Mouse (Mus musculus): Measurements from ENCODE around the gene Pak6. TPM values are rescaled to one million over a fixed set of nuclear protein-coding genes. Genes with fewer than 3 reads are reported as not detected.

The Pak6 gene
- polyA plus RNA-seq, 2 experiments = 4.6 to 5.5 TPM

DNA sequence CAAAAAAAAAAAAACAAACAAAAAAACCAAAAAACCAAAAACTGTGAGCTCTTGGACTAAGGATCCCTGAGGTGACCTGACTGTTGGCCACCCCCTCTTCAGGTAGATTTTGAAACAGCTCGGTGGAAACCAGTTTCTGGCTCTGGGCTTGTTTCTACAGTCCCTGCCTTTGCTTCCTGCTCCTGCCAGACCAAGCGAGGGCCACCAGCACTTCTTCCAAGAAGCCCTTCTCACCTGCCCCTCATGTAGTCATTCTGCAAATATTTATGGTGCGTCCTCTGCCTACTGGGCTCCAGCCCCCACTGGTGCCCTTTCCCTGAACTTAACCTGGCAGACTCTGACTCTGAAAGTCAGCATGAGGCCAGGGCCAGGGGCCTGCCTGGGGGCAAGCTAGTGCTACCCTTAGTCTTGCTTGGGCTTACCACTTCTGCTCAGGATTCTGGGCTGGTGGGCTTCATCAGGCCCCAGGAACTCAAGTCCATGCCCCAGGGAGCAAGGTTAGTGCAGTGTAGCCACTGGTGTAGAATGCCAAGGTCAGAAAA is 1.9 kb downstream of the Pak6 start:
- DNase-seq (ENCODE audit: low spot score) = no peak
- no peaks in the 10 kb centered on the region for H3K9me3 ChIP-seq (ENCODE audit: control insufficient read depth, low read length)
- no peak overlapping the region for H3K27ac ChIP-seq (replicated peaks; ENCODE audit: low read depth, low read length)
- TF ChIP-seq POLR2A (IDR thresholded peaks at IDR 0.05; ENCODE audit: borderline replicate concordance, extremely low read depth, insufficient read depth, insufficient read length) = no peak
- no peaks in the 10 kb centered on the region for H3K36me3 ChIP-seq (ENCODE audit: control insufficient read depth, insufficient read depth, low read length)
- no peak overlapping the region for H3K4me3 ChIP-seq (replicated peaks; ENCODE audit: low read length)
- WGBS = 58% methylated on average over 3 of the region's 3 CpGs
- no peak overlapping the region for H3K9ac ChIP-seq (ENCODE audit: low read depth, low read length, severe bottlenecking)
- H3K4me1 ChIP-seq (ENCODE audit: control insufficient read depth, insufficient read depth, low read length) = peaks cover 21% of the 10 kb centered on the region
- ATAC-seq (ENCODE audit: low FRiP score, low read depth) = no peak
- no peaks in the 10 kb centered on the region for H3K27me3 ChIP-seq (ENCODE audit: control insufficient read depth, insufficient read depth, low read length)
- no peak overlapping the region for H3K4me2 ChIP-seq (replicated peaks; ENCODE audit: low read depth, low read length, severe bottlenecking)

DNA sequence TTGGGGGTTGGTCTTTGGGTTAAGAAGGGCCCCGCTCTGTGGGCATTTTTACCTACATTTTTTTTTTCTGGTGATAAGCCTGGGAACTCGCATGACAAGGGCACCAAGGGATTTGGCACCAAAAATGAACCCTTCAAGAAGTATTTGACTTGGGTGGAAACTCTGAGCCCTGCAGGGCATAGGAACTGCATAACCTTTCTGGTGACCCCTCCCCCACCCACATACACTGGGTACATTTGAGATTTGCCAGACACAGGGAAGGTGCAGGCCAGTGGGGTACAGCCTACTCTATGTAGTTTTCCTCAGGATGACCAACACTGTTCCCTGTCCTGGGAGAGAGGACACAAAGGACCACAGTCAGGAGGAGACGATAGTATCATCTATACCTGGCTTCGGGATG is 2.5 kb downstream of the Pak6 start:
- TF ChIP-seq POLR2A (IDR thresholded peaks at IDR 0.05; ENCODE audit: borderline replicate concordance, extremely low read depth, insufficient read depth, insufficient read length) = no peak

DNA sequence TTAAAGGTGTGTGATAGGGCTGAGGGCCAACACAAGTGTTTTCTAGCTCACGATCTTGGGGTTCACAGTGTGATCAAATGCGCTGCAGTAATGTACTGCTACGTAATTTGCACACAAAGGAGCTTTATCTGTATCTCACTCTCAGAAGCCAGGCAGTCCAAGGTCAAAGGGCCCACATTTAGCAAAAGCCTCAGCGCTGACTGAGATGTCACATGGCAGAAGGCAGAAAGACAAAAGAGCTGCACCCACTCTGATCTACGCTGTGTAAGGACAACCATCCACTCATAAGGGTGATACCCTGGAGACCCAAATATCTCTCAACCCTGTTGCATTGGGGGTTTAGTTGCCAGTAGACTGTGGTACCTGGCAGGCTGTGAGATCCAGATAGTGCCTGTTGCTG is 4.1 kb downstream of the Pak6 start:
- no peak for TF ChIP-seq POLR2A (IDR thresholded peaks at IDR 0.05; ENCODE audit: borderline replicate concordance, extremely low read depth, insufficient read depth, insufficient read length)
- Histone ChIP-seq H3K36me3 (ENCODE audit: control insufficient read depth, insufficient read depth, low read length) (no peaks in the 10 kb centered on the region), H3K9ac (ENCODE audit: low read depth, low read length, severe bottlenecking) (no peak overlapping the region), H3K4me1 (ENCODE audit: control insufficient read depth, insufficient read depth, low read length) (peaks cover 21% of the 10 kb centered on the region), H3K27ac (replicated peaks; ENCODE audit: low read depth, low read length) (no peak overlapping the region), H3K4me3 (replicated peaks; ENCODE audit: low read length) (no peak overlapping the region), H3K4me2 (replicated peaks; ENCODE audit: low read depth, low read length, severe bottlenecking) (no peak overlapping the region), H3K27me3 (ENCODE audit: control insufficient read depth, insufficient read depth, low read length) (no peaks in the 10 kb centered on the region), H3K9me3 (ENCODE audit: control insufficient read depth, low read length) (no peaks in the 10 kb centered on the region)
- ATAC-seq (ENCODE audit: low FRiP score, low read depth) = no peak
- no peak for DNase-seq (ENCODE audit: low spot score)
- WGBS = 86% methylated on average over 5 of the region's 5 CpGs

More for the DNA sequence above, 2.5 kb downstream of the Pak6 start:
- no peak for DNase-seq (ENCODE audit: low spot score)
- no peaks in the 10 kb centered on the region for H3K27me3 ChIP-seq (ENCODE audit: control insufficient read depth, insufficient read depth, low read length)
- H3K4me2 ChIP-seq (replicated peaks; ENCODE audit: low read depth, low read length, severe bottlenecking) = no peak overlapping the region
- H3K4me3 ChIP-seq (replicated peaks; ENCODE audit: low read length) = no peak overlapping the region
- H3K9ac ChIP-seq (ENCODE audit: low read depth, low read length, severe bottlenecking) = no peak overlapping the region
- H3K27ac ChIP-seq (replicated peaks; ENCODE audit: low read depth, low read length) = no peak overlapping the region
- H3K9me3 ChIP-seq (ENCODE audit: control insufficient read depth, low read length) = no peaks in the 10 kb centered on the region
- ATAC-seq (ENCODE audit: low FRiP score, low read depth) = no peak
- H3K36me3 ChIP-seq (ENCODE audit: control insufficient read depth, insufficient read depth, low read length) = no peaks in the 10 kb centered on the region
- WGBS = 83% methylated on average over 4 of the region's 4 CpGs
- H3K4me1 ChIP-seq (ENCODE audit: control insufficient read depth, insufficient read depth, low read length) = peaks cover 21% of the 10 kb centered on the region

DNA sequence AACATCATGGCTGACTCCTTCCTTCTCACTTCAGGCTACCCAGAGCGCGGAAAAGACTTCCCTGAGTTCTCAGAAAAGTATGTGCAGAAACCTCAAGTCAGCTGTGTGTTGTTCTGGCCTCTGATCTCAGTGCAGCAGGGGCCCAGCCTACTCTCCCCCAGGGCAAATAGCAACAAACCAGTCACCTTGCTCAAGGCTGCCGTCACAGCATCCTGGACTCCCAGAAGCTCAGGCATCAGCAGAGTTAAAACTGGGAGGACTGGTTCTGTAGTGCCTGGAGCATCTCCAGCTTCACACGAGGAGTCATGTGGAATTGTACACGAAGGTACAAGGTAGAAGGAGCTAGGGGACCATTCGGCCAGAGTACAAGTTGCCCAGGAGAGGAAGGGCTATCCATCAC is 6.1 kb downstream of the Pak6 start:
- no peak overlapping the region for H3K4me3 ChIP-seq (replicated peaks; ENCODE audit: low read length)
- no peak for TF ChIP-seq POLR2A (IDR thresholded peaks at IDR 0.05; ENCODE audit: borderline replicate concordance, extremely low read depth, insufficient read depth, insufficient read length)
- no peaks in the 10 kb centered on the region for H3K9me3 ChIP-seq (ENCODE audit: control insufficient read depth, low read length)
- H3K36me3 ChIP-seq (ENCODE audit: control insufficient read depth, insufficient read depth, low read length) = no peaks in the 10 kb centered on the region
- no peak overlapping the region for H3K27ac ChIP-seq (replicated peaks; ENCODE audit: low read depth, low read length)
- DNase-seq (ENCODE audit: low spot score) (no peak), ATAC-seq (ENCODE audit: low FRiP score, low read depth) (no peak)
- no peak overlapping the region for H3K4me2 ChIP-seq (replicated peaks; ENCODE audit: low read depth, low read length, severe bottlenecking)
- peaks cover 4% of the 10 kb centered on the region; the same call in 1 of the 2 replicates for H3K4me1 ChIP-seq (ENCODE audit: control insufficient read depth, insufficient read depth, low read length)
- 39% methylated on average over 6 of the region's 6 CpGs for WGBS
- H3K27me3 ChIP-seq (ENCODE audit: control insufficient read depth, insufficient read depth, low read length) = peaks cover 10% of the 10 kb centered on the region
- H3K9ac ChIP-seq (ENCODE audit: low read depth, low read length, severe bottlenecking) = no peak overlapping the region

DNA sequence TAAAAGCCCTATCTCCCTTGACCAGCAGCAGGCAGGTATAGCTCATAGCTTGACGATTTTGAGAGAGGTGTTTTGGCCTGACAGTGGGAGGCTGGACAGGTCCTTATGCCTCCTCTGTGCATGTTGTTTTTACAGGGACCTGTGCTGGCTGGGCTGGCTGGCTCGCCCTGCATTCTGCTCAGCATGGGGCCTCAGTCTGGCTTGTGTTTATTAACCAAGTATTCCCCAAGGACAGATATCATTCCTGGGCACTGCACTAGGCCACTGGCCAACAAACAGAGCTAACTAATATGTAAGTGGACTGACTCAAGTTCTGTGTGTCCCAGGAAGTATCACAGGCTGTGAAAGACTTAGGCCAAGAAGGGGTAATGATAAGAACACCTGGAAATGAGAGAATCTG is 6.7 kb downstream of the Pak6 start:
- no peak overlapping the region for H3K4me3 ChIP-seq (replicated peaks; ENCODE audit: low read length)
- no peak for TF ChIP-seq POLR2A (IDR thresholded peaks at IDR 0.05; ENCODE audit: borderline replicate concordance, extremely low read depth, insufficient read depth, insufficient read length)
- no peaks in the 10 kb centered on the region for H3K36me3 ChIP-seq (ENCODE audit: control insufficient read depth, insufficient read depth, low read length)
- H3K27ac ChIP-seq (replicated peaks; ENCODE audit: low read depth, low read length) = no peak overlapping the region
- H3K27me3 ChIP-seq (ENCODE audit: control insufficient read depth, insufficient read depth, low read length) = peaks cover 15% of the 10 kb centered on the region
- no peak overlapping the region for H3K4me2 ChIP-seq (replicated peaks; ENCODE audit: low read depth, low read length, severe bottlenecking)
- no peak overlapping the region for H3K9ac ChIP-seq (ENCODE audit: low read depth, low read length, severe bottlenecking)
- 29% methylated on average over 2 of the region's 2 CpGs for WGBS
- ATAC-seq (ENCODE audit: low FRiP score, low read depth) = no peak
- peaks cover 2% of the 10 kb centered on the region; the same call in 1 of the 2 replicates for H3K4me1 ChIP-seq (ENCODE audit: control insufficient read depth, insufficient read depth, low read length)
- DNase-seq (ENCODE audit: low spot score) = no peak
- H3K9me3 ChIP-seq (ENCODE audit: control insufficient read depth, low read length) = no peaks in the 10 kb centered on the region

DNA sequence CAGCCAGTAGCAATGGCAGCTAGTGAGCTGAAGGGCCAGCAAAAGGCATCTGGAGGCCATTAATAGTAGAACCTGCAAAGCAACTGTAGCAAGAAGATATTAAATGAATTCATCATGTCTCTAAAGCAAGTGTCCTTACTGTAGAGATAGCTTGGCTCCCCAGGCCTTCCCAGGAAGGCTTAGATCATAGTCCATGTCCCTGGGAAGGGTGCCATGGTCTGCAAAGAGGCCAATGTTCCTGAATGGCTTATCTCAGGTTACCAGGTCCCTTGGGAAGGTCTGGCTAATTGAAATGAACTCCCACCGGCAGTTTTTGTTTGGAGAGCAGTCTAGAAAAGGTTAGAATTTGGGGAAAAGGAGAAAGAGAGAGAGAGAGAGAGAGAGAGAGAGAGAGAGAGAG is 8.6 kb downstream of the Pak6 start:
- 39% methylated on average over 1 of the region's 1 CpGs for WGBS
- no peak for ATAC-seq (ENCODE audit: low FRiP score, low read depth)
- H3K4me1 ChIP-seq (ENCODE audit: control insufficient read depth, insufficient read depth, low read length) = no peaks in the 10 kb centered on the region
- no peak for TF ChIP-seq POLR2A (IDR thresholded peaks at IDR 0.05; ENCODE audit: borderline replicate concordance, extremely low read depth, insufficient read depth, insufficient read length)
- no peak overlapping the region for H3K9ac ChIP-seq (ENCODE audit: low read depth, low read length, severe bottlenecking)
- no peak overlapping the region for H3K4me3 ChIP-seq (replicated peaks; ENCODE audit: low read length)
- no peak overlapping the region for H3K4me2 ChIP-seq (replicated peaks; ENCODE audit: low read depth, low read length, severe bottlenecking)
- DNase-seq (ENCODE audit: low spot score) = no peak
- H3K36me3 ChIP-seq (ENCODE audit: control insufficient read depth, insufficient read depth, low read length) = no peaks in the 10 kb centered on the region
- no peaks in the 10 kb centered on the region for H3K9me3 ChIP-seq (ENCODE audit: control insufficient read depth, low read length)
- H3K27me3 ChIP-seq (ENCODE audit: control insufficient read depth, insufficient read depth, low read length) = peaks cover 33% of the 10 kb centered on the region
- no peak overlapping the region for H3K27ac ChIP-seq (replicated peaks; ENCODE audit: low read depth, low read length)
